Mouse (Mus musculus): ENCODE measurements around the gene Col5a3. TPM values are rescaled to one million over a fixed set of nuclear protein-coding genes. Genes with fewer than 3 reads are reported as not detected.

Col5a3 gene
- polyA plus RNA-seq, 1 experiment from 2014 or later: 0.32 TPM

- ATAC-seq (ENCODE audit: low FRiP score) (peak; percentile 31), DNase-seq (ENCODE audit: low spot score) (peak; percentile 63)
- no peaks in the 10 kb centered on the region for H3K9me3 ChIP-seq (ENCODE audit: control insufficient read depth, low read length)
- H3K36me3 ChIP-seq (ENCODE audit: control insufficient read depth, insufficient read depth, low read length): no peaks in the 10 kb centered on the region
- H3K27me3 ChIP-seq (ENCODE audit: control insufficient read depth, insufficient read depth, low read length): 0 out of 2 replicates have a peak, but pooled peaks cover 2% of the 10 kb centered on the region
- no peak overlapping the region for H3K9ac ChIP-seq (ENCODE audit: low read depth, low read length)
- H3K4me1 ChIP-seq (replicated peaks; ENCODE audit: control insufficient read depth, insufficient read depth, low read length): peaks cover 7% of the 10 kb centered on the region
- 12% methylated on average over 19 of the region's 19 CpGs for WGBS
- no peak overlapping the region for H3K4me2 ChIP-seq (replicated peaks; ENCODE audit: low read depth, low read length)
- H3K27ac ChIP-seq (ENCODE audit: low read depth, low read length): no peak overlapping the region
- H3K4me3 ChIP-seq (ENCODE audit: low read depth, low read length): no peak overlapping the region
These were observed 2.2 kb downstream of the Col5a3 start for GRCm38 (mm10) chr9:20812537-20813271.

GRCm38 (mm10) chr9:20810773-20811172 is 4.1 kb downstream of the Col5a3 start:
- Histone ChIP-seq H3K9me3 (ENCODE audit: control insufficient read depth, low read length) (no peaks in the 10 kb centered on the region), H3K9ac (ENCODE audit: low read depth, low read length) (no peak overlapping the region), H3K4me2 (replicated peaks; ENCODE audit: low read depth, low read length) (no peak overlapping the region), H3K4me3 (ENCODE audit: low read depth, low read length) (no peak overlapping the region), H3K27me3 (ENCODE audit: control insufficient read depth, insufficient read depth, low read length) (0 out of 2 replicates have a peak, but pooled peaks cover 2% of the 10 kb centered on the region), H3K4me1 (replicated peaks; ENCODE audit: control insufficient read depth, insufficient read depth, low read length) (peaks cover 7% of the 10 kb centered on the region), H3K36me3 (ENCODE audit: control insufficient read depth, insufficient read depth, low read length) (no peaks in the 10 kb centered on the region), H3K27ac (ENCODE audit: low read depth, low read length) (no peak overlapping the region)
- ATAC-seq (ENCODE audit: low FRiP score) (no peak), DNase-seq (ENCODE audit: low spot score) (no peak)
- 71% methylated on average over 1 of the region's 1 CpGs for WGBS

GRCm38 (mm10) chr9:20810271-20810670 is 4.6 kb downstream of the Col5a3 start:
- no peak for ATAC-seq (ENCODE audit: low FRiP score)
- H3K27ac ChIP-seq (ENCODE audit: low read depth, low read length): no peak overlapping the region
- H3K4me1 ChIP-seq (replicated peaks; ENCODE audit: control insufficient read depth, insufficient read depth, low read length): peaks cover 7% of the 10 kb centered on the region
- no peak overlapping the region for H3K4me2 ChIP-seq (replicated peaks; ENCODE audit: low read depth, low read length)
- 0 out of 2 replicates have a peak, but pooled peaks cover 2% of the 10 kb centered on the region for H3K27me3 ChIP-seq (ENCODE audit: control insufficient read depth, insufficient read depth, low read length)
- no peak overlapping the region for H3K4me3 ChIP-seq (ENCODE audit: low read depth, low read length)
- WGBS: 65% methylated on average over 4 of the region's 4 CpGs
- H3K9me3 ChIP-seq (ENCODE audit: control insufficient read depth, low read length): no peaks in the 10 kb centered on the region
- H3K9ac ChIP-seq (ENCODE audit: low read depth, low read length): no peak overlapping the region
- DNase-seq (ENCODE audit: low spot score): no peak
- H3K36me3 ChIP-seq (ENCODE audit: control insufficient read depth, insufficient read depth, low read length): no peaks in the 10 kb centered on the region

GRCm38 (mm10) chr9:20805706-20806105 is 9.2 kb downstream of the Col5a3 start:
- H3K4me2 ChIP-seq (replicated peaks; ENCODE audit: low read depth, low read length): no peak overlapping the region
- no peak overlapping the region for H3K4me3 ChIP-seq (ENCODE audit: low read depth, low read length)
- WGBS: 68% methylated on average over 5 of the region's 5 CpGs
- no peak overlapping the region for H3K27ac ChIP-seq (ENCODE audit: low read depth, low read length)
- H3K4me1 ChIP-seq (replicated peaks; ENCODE audit: control insufficient read depth, insufficient read depth, low read length): no peaks in the 10 kb centered on the region
- no peaks in the 10 kb centered on the region for H3K9me3 ChIP-seq (ENCODE audit: control insufficient read depth, low read length)
- H3K27me3 ChIP-seq (ENCODE audit: control insufficient read depth, insufficient read depth, low read length): no peaks in the 10 kb centered on the region
- no peak for DNase-seq (ENCODE audit: low spot score)
- no peak for ATAC-seq (ENCODE audit: low FRiP score)
- no peak overlapping the region for H3K9ac ChIP-seq (ENCODE audit: low read depth, low read length)
- H3K36me3 ChIP-seq (ENCODE audit: control insufficient read depth, insufficient read depth, low read length): no peaks in the 10 kb centered on the region

DNA sequence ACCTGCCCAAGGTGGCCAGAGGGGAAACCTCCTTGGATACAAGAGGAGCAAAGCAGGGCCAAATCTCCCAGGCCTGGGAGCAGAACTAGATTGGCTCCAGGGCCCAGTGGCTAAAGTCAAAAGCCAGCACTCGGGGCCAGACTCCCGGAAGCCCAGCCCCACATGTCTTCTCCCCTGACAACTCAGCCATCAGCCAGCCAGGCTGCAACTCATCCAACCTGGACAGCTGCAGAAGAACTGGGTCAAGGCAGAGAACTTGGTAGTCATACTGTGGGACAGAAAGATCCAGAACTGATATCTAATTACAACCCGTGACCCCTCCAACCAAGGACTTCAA is 9.7 kb downstream of the Col5a3 start:
- ATAC-seq (ENCODE audit: low FRiP score): no peak
- H3K4me3 ChIP-seq (ENCODE audit: low read depth, low read length): no peak overlapping the region
- no peak overlapping the region for H3K27ac ChIP-seq (ENCODE audit: low read depth, low read length)
- DNase-seq (ENCODE audit: low spot score): no peak
- H3K27me3 ChIP-seq (ENCODE audit: control insufficient read depth, insufficient read depth, low read length): no peaks in the 10 kb centered on the region
- H3K9me3 ChIP-seq (ENCODE audit: control insufficient read depth, low read length): no peaks in the 10 kb centered on the region
- WGBS: 87% methylated on average over 3 of the region's 3 CpGs
- H3K36me3 ChIP-seq (ENCODE audit: control insufficient read depth, insufficient read depth, low read length): no peaks in the 10 kb centered on the region
- H3K9ac ChIP-seq (ENCODE audit: low read depth, low read length): no peak overlapping the region
- H3K4me1 ChIP-seq (replicated peaks; ENCODE audit: control insufficient read depth, insufficient read depth, low read length): no peaks in the 10 kb centered on the region
- H3K4me2 ChIP-seq (replicated peaks; ENCODE audit: low read depth, low read length): no peak overlapping the region

DNA sequence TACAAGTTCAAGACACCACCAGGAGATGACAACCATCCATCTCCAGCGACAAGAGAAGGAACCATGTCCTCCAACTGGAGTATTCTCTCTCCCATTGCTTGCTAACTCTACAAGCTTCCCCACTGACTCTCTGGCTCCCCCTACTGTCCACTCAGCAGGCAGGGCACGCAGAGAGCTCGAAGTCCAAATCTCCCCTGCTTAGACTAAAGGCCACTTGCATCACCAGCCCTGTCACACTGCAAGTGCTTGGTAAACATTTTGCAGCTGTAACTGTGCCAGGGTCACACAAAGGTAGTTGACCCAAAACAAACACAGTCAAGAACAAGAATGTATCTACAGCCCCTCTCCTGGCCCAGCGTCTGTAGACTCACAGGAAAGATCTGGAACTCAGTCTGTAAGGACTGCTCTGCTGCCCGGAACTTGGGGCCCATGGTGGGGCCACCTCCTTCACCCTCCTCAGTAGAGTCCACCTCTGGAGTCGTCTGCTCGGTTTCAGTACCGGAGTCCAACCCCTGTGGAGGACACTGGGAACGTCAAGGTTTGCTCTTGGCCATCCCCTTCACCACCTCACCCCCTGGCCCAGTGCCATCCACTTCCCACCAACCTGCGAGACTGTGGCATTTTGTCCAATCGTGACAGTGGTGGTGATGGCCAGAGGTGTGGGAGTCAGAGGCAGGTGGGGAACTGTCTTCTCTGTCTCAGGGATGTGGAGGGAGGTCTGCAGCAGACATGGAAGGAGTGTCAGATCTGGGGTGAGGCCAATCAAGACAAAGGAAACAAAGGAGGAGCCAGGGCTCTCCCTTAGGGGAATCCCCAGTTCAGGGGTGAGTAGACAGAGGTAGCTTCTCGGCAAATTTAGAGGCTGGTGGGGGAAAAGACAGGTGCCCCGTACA is 10.4 kb downstream of the Col5a3 start:
- Histone ChIP-seq H3K9me3 (ENCODE audit: control insufficient read depth, low read length) (no peaks in the 10 kb centered on the region), H3K36me3 (ENCODE audit: control insufficient read depth, insufficient read depth, low read length) (no peaks in the 10 kb centered on the region), H3K4me2 (replicated peaks; ENCODE audit: low read depth, low read length) (no peak overlapping the region), H3K4me3 (ENCODE audit: low read depth, low read length) (no peak overlapping the region), H3K27me3 (ENCODE audit: control insufficient read depth, insufficient read depth, low read length) (no peaks in the 10 kb centered on the region), H3K4me1 (replicated peaks; ENCODE audit: control insufficient read depth, insufficient read depth, low read length) (no peaks in the 10 kb centered on the region), H3K9ac (ENCODE audit: low read depth, low read length) (no peak overlapping the region), H3K27ac (ENCODE audit: low read depth, low read length) (no peak overlapping the region)
- 81% methylated on average over 13 of the region's 13 CpGs for WGBS
- ATAC-seq (ENCODE audit: low FRiP score) (no peak), DNase-seq (ENCODE audit: low spot score) (peak; percentile 24)

- ATAC-seq (ENCODE audit: low FRiP score) (no peak), DNase-seq (ENCODE audit: low spot score) (peak; percentile 6)
- H3K4me2 ChIP-seq (replicated peaks; ENCODE audit: low read depth, low read length): no peak overlapping the region
- no peak overlapping the region for H3K9ac ChIP-seq (ENCODE audit: low read depth, low read length)
- H3K9me3 ChIP-seq (ENCODE audit: control insufficient read depth, low read length): no peaks in the 10 kb centered on the region
- H3K4me3 ChIP-seq (ENCODE audit: low read depth, low read length): no peak overlapping the region
- H3K36me3 ChIP-seq (ENCODE audit: control insufficient read depth, insufficient read depth, low read length): no peaks in the 10 kb centered on the region
- WGBS: 40% methylated on average over 7 of the region's 7 CpGs
- H3K27ac ChIP-seq (ENCODE audit: low read depth, low read length): no peak overlapping the region
- no peaks in the 10 kb centered on the region for H3K4me1 ChIP-seq (replicated peaks; ENCODE audit: control insufficient read depth, insufficient read depth, low read length)
- no peaks in the 10 kb centered on the region for H3K27me3 ChIP-seq (ENCODE audit: control insufficient read depth, insufficient read depth, low read length)
These were observed 20.6 kb downstream of the Col5a3 start for GRCm38 (mm10) chr9:20794108-20794806.

GRCm38 (mm10) chr9:20790345-20790744 is 24.5 kb downstream of the Col5a3 start:
- Histone ChIP-seq H3K9ac (ENCODE audit: low read depth, low read length) (no peak overlapping the region), H3K27me3 (ENCODE audit: control insufficient read depth, insufficient read depth, low read length) (no peaks in the 10 kb centered on the region), H3K4me2 (replicated peaks; ENCODE audit: low read depth, low read length) (no peak overlapping the region), H3K4me3 (ENCODE audit: low read depth, low read length) (no peak overlapping the region), H3K27ac (ENCODE audit: low read depth, low read length) (no peak overlapping the region), H3K36me3 (ENCODE audit: control insufficient read depth, insufficient read depth, low read length) (no peaks in the 10 kb centered on the region), H3K9me3 (ENCODE audit: control insufficient read depth, low read length) (no peaks in the 10 kb centered on the region), H3K4me1 (replicated peaks; ENCODE audit: control insufficient read depth, insufficient read depth, low read length) (no peaks in the 10 kb centered on the region)
- ATAC-seq (ENCODE audit: low FRiP score) (no peak), DNase-seq (ENCODE audit: low spot score) (peak; percentile 27)
- WGBS: 69% methylated on average over 3 of the region's 3 CpGs

Measured in hindbrain, embryonic 11.5 days (tissue).